In genomic region chr6:34995265-34995681, GRCm38 (mm10) we compare ENCODE assay signal across 8 mouse cellular contexts. TPM values are rescaled to one million over a fixed set of nuclear protein-coding genes. Genes with fewer than 3 reads are reported as not detected.
DNase-seq lines count a peak whose midpoint lies in the region; ATAC-seq lines count a peak whose summit lies in the region.

No protein-coding gene starts in this region.

- no peaks in the 10 kb centered on the region for H3K27me3 ChIP-seq in hindbrain, embryonic 15.5 days

- DNase-seq in T-cell, adult 2 months (ENCODE audit: low spot score) = peak; percentile 75
- peak; percentile 74 to 77 for DNase-seq in cerebellum, postnatal 36 days
- DNase-seq in frontal cortex, postnatal 36 days (ENCODE audit: low spot score in 2 of 2) = peak; percentile 76 to 82
- DNase-seq in left cerebral cortex, adult 18-20 months (ENCODE audit: low spot score in 2 of 2) = peak; percentile 78 to 85
- peak; percentile 84 to 87 for DNase-seq in right cerebral cortex, adult 2 months (ENCODE audit: low spot score in 2 of 2)
- DNase-seq in urinary bladder, postnatal 14 days (ENCODE audit: low spot score) = peak; percentile 90

- WGBS in hindbrain, embryonic 15.5 days = 6% methylated on average over 13 of the region's 13 CpGs

- no peak overlapping the region for H3K27ac ChIP-seq in hindbrain, embryonic 15.5 days (replicated peaks)

- no peaks in the 10 kb centered on the region for H3K36me3 ChIP-seq in hindbrain, embryonic 15.5 days

- H3K4me3 ChIP-seq in hindbrain, embryonic 15.5 days = peak overlapping the region; percentile 20; the same call in 1 of the 2 replicates

- no peaks in the 10 kb centered on the region for H3K9me3 ChIP-seq in hindbrain, embryonic 15.5 days

- peaks cover 3% of the 10 kb centered on the region; the same call in 1 of the 2 replicates for H3K4me1 ChIP-seq in hindbrain, embryonic 15.5 days (replicated peaks)

- peak; percentile 37 for ATAC-seq in hindbrain, embryonic 15.5 days (ENCODE audit: low FRiP score, low read depth)
- ATAC-seq in megakaryocyte, adult 5-6 weeks (ENCODE audit: poor library complexity, severe bottlenecking) = peak; percentile 92

- no peak overlapping the region for H3K9ac ChIP-seq in hindbrain, embryonic 15.5 days

- H3K4me2 ChIP-seq in hindbrain, embryonic 15.5 days = peak overlapping the region; percentile 48

RNA-seq across cellular contexts. Expression of gene Slc23a4, which starts 7.1 kb away (rescaled TPM):
- polyA plus RNA-seq in hindbrain, embryonic 15.5 days (2015; fragmentation: Nextera tagmentation; extraction: Ambion mirVana) = 0.56 and 0.64 TPM in 2 replicates
- total RNA-seq in left cerebral cortex, adult 18-20 months (2021) = 1 to 10 TPM; 1.1 to 1.7 TPM
- 0.36 TPM in 1 of 2 replicates, not detected in the other for total RNA-seq in megakaryocyte, adult 5-6 weeks (2015)
- total RNA-seq in megakaryocyte, adult 5-6 weeks (2017) = 0.11 and 0.73 TPM in 2 replicates
